In genomic region chr8:125133685-125134114, GRCm38 (mm10) we compare ENCODE assay signal across 9 mouse cellular contexts.
DNase-seq lines count a peak whose midpoint lies in the region; ATAC-seq lines count a peak whose summit lies in the region.
"Had no signal": no experiment of that assay in that cellular context is flagged by ENCODE, and none has a peak within 500 bp of the region (broad histone marks: within the 10 kb centered on the region; RNA-seq: fewer than 3 reads in every experiment).

No protein-coding gene starts in this region.

- H3K36me3 ChIP-seq in liver, embryonic 11.5 days (ENCODE audit: control insufficient read depth, insufficient read depth, low read length), result no peaks in the 10 kb centered on the region
- H3K36me3 ChIP-seq: limb, embryonic 13.5 days had no signal

- no peaks in the 10 kb centered on the region for H3K9me3 ChIP-seq in liver, embryonic 11.5 days (ENCODE audit: control insufficient read depth, low read length)
- H3K9me3 ChIP-seq: limb, embryonic 13.5 days had no signal

- H3K4me1 ChIP-seq in liver, embryonic 11.5 days (replicated peaks; ENCODE audit: control insufficient read depth, insufficient read depth, low read length), result peaks cover 7% of the 10 kb centered on the region; the same call in 1 of the 2 replicates
- H3K4me1 ChIP-seq: limb, embryonic 13.5 days had no signal

- DNase-seq in gastrocnemius, adult 18-20 months (ENCODE audit: low spot score), result peak; percentile 15
- DNase-seq in gastrocnemius, postnatal 36 days, result no peak
- DNase-seq in brain, adult 2 months (ENCODE audit: low read depth, low spot score), result peak; percentile 82
- peak; percentile 65 for DNase-seq in heart, postnatal 25 days (ENCODE audit: low spot score)
- no peak for DNase-seq in liver, embryonic 11.5 days (ENCODE audit: low spot score)
- DNase-seq in testis, postnatal 10 days (ENCODE audit: low spot score), result peak; percentile 73
- no peak for DNase-seq in Muller cell, postnatal 12 days (ENCODE audit: inconsistent ontology term)

- H3K27ac ChIP-seq in liver, embryonic 11.5 days (ENCODE audit: low read depth, low read length), result no peak overlapping the region
- H3K27ac ChIP-seq: limb, embryonic 13.5 days had no signal

- intact Hi-C loops in gastrocnemius, postnatal 36 days (cut with DNase I), result no loop called here
- intact Hi-C loops in heart, postnatal 25 days (cut with DNase I), result no loop called here

- no peak overlapping the region for H3K4me2 ChIP-seq in liver, embryonic 11.5 days
- H3K4me2 ChIP-seq: limb, embryonic 13.5 days had no signal

- 39% methylated on average over 11 of the region's 11 CpGs for WGBS in liver, embryonic 11.5 days

- peak; percentile 76 for ATAC-seq in liver, embryonic 11.5 days (replicated peaks; ENCODE audit: low FRiP score)
- no peak for ATAC-seq in erythroblast, adult 5-6 weeks (replicated peaks; ENCODE audit: low FRiP score, poor library complexity, severe bottlenecking)

- no peak overlapping the region for H3K9ac ChIP-seq in liver, embryonic 11.5 days (ENCODE audit: low read depth, low read length)
- H3K9ac ChIP-seq: limb, embryonic 13.5 days had no signal

- no peak overlapping the region for H3K4me3 ChIP-seq in liver, embryonic 11.5 days (ENCODE audit: low read depth, low read length)
- H3K4me3 ChIP-seq: limb, embryonic 13.5 days had no signal

- no peaks in the 10 kb centered on the region for H3K27me3 ChIP-seq in liver, embryonic 11.5 days (replicated peaks; ENCODE audit: control insufficient read depth, insufficient read depth, low read length)

Comparison
In these comparisons a context has a peak if more than half of its experiments do, and no peak if none do; other contexts are left out.
1. DNase-seq: peak in gastrocnemius, adult 18-20 months (single experiment), brain, adult 2 months (single experiment), heart, postnatal 25 days (single experiment) and testis, postnatal 10 days (single experiment); none in gastrocnemius, postnatal 36 days (0 of 2), liver, embryonic 11.5 days (single experiment) and Muller cell, postnatal 12 days (single experiment).